Mouse (Mus musculus) liver, embryonic 14.5 days (tissue): ENCODE results near the gene Ube2i.

Experiments
- CTCF ChIP-seq: IDR thresholded peaks from 2 replicates; pipeline ENCODE4 v1.5.1; 2016; ENCODE audit warnings: antibody characterized with exemption, low read depth, control low read depth
- EP300 ChIP-seq: IDR thresholded peaks from 2 replicates; pipeline ENCODE4 v1.6.1; 2016; ENCODE audit warnings: antibody characterized with exemption, low read depth

GRCm38 (mm10) chr17:25219492-25220295 is 54.7 kb downstream of the Ube2i start:
- no peak for TF ChIP-seq EP300
- TF ChIP-seq CTCF = no peak
